Mouse (Mus musculus): ENCODE results near the gene Tex261.
"Not testable (repeated sequence)": the region's sequence is repeated elsewhere in the genome, so short reads cannot be mapped to it uniquely, and the experiment has no call there.

Gene Tex261

DNA sequence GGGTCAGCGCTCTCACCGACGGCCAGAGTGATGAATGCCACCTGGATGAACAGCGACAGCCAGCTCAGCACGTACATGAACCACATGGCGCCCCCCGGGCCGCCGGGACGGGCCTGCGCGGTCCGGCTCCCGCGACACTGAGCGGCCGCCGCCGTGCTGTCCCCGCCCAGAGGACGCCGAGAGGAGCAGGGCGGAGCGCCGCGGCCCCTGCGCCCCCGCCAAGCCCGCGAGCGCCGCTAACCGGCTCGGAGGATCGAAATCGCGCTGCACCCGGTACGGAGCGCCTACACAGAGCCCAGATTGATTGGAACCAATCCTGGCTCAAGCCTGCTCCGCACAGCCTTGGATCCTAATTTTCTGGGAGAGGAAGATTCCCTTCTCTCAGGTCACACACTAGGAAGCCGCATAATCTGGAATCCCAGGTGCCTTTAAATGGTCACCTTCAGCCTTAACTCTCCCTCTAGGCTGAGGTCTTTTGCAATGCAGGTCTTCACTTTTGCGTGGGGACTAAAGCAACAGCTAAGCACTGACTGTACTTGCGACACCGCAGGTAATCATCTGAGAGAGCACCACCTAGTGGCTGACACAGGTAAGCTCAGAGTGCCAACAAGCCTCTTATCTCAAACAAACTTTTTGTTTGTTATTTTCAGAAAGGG is at the start of gene Tex261:
Gene Tex261, minus strand, starts transcription at position 176 of the 656 bp plus-strand sequence.
- peak; percentile 89 for DNase-seq (ENCODE audit: low read depth, low spot score)

DNA sequence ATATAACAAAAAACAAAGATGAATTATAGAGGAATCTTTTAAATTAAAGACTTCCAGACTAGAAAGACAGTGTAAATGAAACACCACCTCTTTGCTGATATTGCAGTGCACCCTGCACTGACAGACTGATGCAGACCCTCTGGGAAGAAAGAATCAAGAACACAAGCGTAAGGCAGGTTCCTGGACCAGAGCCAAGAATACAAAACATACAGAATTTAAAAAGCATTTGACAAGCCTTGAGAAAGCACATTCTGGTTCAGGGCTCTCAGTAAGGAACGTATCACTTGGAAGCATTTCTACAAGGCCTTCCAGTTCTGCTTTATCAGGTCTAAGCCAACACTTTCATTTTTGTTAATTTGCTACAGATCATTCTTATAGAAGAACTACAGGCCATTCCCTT is 46.2 kb upstream of the Tex261 start:
- no peak for DNase-seq (ENCODE audit: low read depth, low spot score)

DNA sequence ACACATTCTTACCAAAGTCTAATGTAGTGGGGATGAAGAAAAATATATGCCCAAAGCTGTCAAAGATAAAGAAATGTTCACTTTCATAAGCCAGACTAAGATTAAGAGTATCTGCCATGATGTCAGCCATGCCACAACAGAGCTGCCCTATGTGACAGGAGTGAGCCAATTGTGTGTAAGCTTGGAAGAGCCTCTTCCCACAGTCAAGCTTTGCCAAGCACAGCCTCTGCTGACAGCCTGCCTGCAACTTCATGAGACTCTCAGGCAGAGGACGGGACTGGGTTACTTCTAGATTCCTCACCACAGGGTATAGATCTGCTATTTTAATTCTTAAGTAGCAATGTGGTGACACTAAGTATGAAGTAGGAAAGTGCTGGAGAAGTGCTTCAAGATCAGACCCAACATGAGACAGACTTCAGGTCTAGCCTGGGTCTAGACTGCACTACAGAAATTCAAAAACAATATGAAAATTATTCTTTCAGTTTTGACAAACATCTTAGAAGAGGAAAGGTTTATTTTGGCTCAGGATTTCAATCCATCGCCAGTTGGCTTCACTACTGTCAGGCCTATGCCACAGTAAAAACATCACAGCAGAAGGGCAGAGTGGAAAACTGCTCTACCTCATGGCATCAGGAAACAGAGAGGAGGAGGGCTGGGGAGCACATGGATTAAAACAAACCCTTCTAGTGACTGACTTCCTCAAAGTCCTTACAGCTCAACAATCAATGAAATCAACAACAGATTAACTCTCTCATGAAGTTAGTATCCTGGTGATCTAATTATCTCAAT is 45.3 kb upstream of the Tex261 start:
- no peak for DNase-seq (ENCODE audit: low read depth, low spot score)

DNA sequence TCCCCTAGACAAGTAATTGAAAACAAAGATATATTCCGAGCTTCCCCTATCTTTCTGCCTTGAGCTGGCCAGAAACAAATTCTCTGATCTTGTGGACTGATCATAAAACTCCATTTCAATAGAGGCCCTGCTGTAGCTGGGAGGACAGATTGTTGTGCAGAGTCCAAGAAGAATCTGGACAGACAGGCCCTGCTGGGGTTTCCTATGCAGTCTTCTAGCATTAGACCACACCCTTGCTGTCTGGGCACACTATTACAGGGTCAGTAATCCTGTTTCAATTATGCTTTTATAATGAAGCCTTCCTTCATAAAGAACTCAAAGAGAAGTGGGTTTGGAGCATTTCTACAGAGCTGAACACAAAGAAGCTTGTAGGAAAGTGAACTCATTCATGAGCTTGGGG is 43.4 kb upstream of the Tex261 start:
- no peak for DNase-seq (ENCODE audit: low read depth, low spot score)

DNA sequence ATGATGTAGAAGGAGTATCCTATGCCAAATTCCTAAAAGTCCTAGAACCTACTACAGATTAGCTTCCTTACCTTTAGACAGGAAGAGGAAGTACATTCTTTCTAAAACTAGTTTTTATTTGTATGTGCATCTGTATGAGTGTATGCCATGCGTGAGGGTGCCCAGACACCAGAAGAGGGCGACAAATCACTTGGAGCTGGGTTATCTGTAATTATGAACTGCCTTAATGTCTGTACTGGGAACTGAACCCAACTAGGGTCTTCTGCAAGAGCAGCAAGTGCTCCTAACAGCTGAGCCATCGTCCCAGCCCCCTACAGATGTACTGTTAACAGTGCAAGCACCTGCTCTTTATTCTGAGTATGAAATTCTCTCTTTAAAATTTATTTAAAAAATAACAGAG is 40.2 kb upstream of the Tex261 start:
- no peak for DNase-seq (ENCODE audit: low read depth, low spot score)

DNA sequence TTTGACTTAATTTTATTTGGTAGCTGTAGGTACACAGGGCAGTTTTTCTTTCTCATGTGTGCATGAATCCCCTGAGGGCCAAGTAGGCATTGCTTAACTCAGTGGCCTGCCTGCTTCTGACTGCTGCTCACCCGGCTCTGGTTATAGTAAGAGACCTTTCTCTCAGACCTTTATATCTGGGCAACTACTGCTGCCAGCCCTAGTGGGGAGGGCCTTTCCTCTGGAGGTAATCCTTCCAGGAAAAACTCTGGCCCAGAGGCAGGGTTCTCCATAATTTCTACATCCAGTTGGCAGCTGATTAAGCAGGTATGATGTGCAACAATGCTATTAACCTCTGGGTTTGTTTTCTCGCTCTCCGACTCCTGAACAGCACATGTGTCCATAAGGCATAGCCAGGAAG is 27.2 kb upstream of the Tex261 start:
- no peak for DNase-seq (ENCODE audit: low read depth, low spot score)

DNA sequence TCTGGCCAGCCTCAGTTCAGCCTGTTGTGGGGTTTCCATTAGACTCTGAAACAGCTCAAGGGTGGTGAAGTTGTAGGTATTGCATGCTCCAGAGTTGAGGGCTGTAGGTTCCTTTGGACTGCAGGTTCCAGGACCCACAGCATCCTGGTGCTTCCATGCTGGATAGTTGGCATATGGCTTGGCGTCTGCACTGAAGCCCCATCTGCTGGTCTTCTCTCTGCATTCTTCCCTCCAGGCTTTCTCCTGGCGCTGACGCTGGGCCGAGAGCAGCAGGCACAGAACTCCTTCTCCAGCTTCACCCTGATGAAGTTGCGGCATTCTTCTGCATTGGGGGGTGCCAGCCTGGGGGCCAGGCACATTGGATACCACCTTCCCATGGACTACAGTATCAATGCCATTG is 26.4 kb upstream of the Tex261 start:
- DNase-seq (ENCODE audit: low read depth, low spot score): no peak

DNA sequence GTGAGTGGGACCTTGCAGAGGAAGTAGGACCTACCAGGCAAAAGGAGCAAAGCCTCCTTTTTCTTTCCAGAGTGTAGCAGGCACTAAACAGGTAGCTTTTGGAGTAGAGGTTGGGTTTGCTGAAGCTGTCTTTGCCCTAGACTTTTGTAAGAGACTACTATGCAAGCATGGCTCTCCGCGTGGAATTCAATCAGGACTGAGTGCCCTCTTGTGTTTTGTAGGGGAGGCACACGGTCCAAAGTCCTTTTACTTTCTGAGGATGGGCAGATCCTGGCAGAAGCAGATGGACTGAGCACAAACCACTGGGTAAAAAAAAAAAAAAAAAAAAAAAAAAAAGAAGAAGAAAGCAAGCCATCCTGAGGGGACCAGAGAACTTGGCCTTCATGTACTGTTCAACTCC is 21.1 kb upstream of the Tex261 start:
- no peak for DNase-seq (ENCODE audit: low read depth, low spot score)

DNA sequence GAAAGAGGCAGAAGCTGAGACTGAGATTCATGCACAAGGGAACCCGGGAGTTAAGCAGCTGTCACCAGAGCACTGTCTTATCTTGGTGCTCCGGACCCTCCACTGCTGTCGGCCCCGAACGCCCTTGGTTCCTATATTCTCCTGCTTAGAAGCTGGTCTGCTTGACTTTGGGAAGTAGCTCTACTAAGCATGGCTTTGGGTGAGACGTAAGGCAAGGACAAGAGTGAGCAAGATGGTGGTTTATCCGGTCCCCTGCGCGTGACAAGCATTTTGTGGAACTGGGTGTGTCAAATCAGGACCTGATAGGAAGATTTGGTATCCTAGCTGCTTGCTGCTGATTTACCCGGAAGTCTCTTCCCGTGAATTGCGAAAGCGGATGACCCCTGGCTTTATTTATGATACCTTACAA is 19.9 kb upstream of the Tex261 start:
- peak; percentile 14 for DNase-seq (ENCODE audit: low read depth, low spot score)

DNA sequence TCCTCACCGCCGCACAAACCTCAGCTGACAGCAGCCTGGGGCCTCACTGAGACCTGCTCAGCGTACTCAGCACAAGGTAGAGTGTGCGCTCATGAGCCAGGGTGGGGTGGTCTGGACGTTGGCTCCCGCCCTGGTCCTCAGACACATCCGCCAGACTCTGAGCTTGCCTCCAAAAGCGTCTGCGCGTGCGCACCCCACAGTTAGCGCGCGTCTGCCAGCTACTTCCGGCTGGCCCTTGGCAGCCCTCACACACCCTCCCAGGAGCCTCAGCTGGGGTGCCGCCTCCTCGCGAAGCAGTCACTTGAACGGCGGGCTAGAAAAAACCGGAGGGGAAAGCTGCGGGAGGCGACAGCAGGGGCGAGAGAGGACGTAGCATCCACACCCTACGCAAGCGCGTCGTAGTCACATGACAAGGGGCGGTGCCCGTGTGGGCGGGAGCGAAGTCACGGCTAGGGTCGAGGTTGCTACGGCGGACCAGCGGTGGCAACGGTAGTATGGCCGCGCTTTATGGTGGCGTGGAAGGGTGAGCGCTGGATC is 19.2 kb upstream of the Tex261 start, which contains the start of gene Nagk:
Gene Nagk, plus strand, starts transcription at position 223 of the 537 bp plus-strand sequence.
- peak; percentile 92 for DNase-seq (ENCODE audit: low read depth, low spot score)

DNA sequence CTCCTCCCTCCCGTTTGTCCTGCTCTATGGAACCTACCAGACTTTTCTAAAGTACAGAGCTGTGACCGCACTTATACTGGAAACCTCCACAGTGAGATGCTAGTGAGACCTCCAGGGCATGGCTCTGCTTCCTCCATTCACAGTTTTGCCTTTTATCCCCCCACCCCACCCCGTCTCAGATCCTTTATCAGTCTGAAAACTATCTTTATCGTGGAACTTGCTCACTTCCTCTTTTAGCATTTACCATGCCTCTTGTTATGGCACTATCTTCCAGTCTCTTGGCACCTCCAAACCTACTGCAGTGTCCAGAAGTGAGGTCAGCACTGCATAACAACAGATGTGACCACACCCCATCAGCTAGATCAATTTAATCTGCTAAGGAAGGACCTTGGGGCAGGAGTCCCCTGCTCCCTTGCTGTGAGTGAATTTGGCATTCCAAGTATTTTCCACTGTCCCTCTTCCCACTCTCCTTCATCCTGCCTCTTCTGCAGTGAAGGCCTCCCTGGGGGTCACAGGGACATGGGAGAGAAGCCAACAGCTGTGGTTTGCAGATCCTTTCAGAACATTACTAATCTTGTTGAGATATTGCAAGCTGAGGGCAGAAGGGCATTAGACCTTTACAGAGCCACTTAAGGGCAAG is 15.8 kb upstream of the Tex261 start:
- no peak for DNase-seq (ENCODE audit: low read depth, low spot score)

DNA sequence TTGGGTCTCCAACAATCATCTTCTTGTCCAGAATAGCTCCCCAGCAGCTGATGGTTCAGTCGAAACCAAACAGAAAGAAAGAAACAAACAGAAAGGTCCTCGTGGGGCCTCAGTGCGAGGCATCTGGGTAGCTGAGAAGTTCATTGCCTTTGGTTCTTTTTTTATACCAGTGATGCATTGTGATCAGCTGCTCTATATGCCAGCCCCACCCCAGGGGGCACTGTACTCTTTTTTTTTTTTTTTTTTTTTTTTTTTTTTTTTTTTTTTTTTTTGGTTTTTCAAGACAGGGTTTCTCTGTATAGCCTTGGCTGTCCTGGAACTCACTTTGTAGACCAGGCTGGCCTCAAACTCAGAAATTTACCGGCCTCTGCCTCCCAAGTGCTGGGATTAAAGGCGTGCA is 14.9 kb upstream of the Tex261 start:
- not testable (repeated sequence) for DNase-seq (ENCODE audit: low read depth, low spot score)

DNA sequence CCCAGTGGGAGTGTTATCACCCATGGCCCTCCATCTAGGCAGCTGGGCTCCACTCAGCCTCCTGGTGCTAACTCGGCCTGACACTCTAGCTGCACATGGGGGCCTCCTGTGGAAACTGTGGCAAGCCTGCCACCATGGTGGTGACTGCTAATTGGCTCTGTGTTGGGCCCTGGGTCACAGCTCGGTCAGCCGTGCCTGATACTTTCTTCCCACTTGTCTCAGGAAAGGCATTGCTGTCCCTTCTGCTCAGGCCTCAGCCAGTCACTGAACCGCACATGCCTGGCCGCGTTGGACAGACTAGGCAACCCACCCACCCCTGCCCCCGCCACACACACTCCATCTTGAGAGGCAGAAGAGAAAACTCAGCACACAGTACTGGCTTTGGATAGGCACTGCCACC is 12.9 kb upstream of the Tex261 start:
- peak; percentile 8 for DNase-seq (ENCODE audit: low read depth, low spot score)

DNA sequence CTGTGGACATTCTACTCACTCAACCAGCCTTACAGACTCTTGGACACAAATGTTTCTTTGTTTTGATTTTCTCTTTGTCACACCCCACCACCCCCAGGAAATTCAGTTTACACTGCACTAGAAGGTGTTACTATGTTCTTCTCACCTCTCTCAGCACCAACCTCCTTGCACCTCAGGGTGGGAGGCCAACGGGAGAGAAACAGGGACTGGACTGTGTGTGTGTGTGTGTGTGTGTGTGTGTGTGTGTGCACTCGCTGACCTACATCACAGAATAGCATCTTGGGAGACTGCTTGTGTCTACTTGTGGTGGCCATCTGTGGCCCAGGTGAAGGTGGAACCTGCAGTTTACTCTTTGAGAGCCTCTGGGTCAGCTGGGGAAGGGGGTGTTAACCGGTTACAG is 10.8 kb upstream of the Tex261 start:
- no peak for DNase-seq (ENCODE audit: low read depth, low spot score)

DNA sequence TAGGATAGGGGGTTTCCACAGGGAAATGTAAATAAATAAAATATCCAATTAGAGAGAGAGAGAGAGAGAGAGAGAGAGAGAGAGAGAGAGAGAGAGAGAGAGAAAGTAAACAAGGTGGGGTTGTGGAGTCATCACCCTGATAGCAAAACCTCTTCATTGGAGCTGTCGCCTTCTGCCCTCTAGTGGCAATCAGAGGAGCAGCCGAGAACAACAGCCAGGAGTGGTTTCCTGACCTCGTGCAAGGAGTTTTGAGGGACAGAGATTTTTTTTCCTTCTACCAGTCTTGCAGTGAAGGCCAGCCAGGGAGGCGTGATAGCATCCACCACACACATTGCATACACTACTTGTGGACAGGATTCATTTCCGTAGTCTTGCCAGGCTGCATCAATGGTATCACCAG is 3.4 kb upstream of the Tex261 start:
- peak; percentile 49 for DNase-seq (ENCODE audit: low read depth, low spot score)

DNA sequence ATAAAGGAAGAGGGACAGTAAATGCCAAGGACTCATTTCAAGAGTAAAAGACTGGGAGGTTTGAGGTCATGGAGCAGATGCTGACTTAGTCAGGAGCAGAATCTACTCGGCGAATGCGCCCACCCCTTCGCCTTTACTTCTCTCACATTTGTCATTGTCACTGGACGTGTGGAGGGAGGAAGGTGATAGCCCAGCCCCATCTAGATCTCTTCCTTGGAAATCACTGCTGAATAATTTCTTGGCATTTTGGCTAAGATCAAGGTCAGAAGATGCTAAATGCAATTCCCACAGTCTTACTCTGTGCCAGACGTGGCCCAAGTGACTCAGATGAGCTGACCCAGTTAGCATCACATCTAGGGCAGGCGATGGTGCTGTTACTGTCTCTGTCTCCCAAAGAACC is 2.7 kb upstream of the Tex261 start:
- DNase-seq (ENCODE audit: low read depth, low spot score): no peak

DNA sequence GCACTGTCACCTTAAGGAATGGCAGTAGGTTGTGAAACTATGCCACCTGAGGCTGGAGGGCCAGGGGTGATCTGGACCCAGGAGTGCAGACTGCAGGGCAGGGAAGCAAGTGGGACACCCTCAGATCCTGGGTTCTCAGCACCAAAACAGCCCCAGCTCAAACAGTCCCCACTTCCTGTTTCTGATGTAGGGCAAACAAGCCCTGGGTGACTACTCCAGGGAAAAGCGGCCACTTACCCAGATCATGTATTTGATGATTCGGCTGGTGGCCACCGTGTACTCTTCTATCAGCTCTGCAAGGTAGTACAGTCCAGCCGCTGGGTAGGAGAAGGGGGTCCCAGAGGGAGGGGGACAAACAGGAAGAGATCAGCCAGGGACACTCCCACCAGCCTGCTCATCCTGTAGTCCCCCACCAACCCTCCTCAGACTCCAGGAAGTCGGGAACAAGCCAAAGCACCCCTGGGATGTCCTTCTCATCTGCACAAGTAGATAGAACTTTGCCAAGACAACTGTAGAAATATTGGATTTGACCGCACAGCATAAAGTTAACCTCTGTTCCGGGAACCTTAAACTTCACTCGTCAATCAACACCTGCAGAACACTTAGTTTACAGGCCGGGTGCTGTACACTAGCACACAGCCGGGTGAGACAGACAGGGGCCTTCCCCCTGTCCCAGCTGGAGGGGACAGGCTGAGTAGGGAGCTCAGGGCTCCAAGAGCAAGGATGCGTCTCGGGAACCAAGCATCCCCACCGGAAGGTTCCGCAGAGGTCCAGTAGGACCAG is 641 bp downstream of the Tex261 start:
- no peak for DNase-seq (ENCODE audit: low read depth, low spot score)

DNA sequence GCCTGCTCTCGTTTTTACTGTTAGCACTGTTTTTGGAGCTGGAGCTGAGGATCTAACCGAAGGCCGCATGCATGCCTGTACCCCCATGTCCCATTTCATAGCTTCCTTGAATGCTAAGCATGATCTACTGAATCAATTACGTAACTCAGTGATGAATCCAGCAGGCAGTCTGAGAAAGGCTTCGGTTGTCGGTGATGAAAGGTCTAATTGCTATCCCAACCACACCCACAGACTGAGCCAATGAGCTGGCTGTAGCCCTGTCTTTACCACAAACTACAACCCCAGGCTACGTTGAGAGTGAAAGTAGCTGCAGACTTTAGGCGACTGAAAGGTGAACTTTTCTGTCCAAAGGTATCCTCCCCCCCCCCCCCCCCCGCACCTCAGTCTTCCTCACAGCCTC is 1.5 kb downstream of the Tex261 start:
- no peak for DNase-seq (ENCODE audit: low read depth, low spot score)

DNA sequence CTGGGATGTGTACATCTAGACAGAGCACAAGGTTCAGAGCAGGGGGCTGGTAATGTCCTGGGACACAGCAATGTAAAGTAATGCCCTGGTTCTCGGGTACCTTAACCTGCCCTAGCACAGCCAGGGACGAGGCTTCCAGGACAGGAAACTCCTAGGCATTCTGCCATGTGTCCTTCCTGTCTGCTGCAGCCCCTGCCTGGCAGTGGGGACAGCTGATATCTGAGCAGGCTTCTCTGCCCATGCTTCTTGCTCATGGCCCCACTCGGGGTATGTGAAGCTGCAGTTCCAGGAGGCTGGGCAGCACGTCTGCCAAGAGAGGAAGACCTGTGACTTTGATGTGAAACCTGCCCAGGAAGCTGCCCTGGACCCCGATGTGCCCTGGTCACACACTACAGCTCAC is 7.1 kb downstream of the Tex261 start:
- DNase-seq (ENCODE audit: low read depth, low spot score): no peak

DNA sequence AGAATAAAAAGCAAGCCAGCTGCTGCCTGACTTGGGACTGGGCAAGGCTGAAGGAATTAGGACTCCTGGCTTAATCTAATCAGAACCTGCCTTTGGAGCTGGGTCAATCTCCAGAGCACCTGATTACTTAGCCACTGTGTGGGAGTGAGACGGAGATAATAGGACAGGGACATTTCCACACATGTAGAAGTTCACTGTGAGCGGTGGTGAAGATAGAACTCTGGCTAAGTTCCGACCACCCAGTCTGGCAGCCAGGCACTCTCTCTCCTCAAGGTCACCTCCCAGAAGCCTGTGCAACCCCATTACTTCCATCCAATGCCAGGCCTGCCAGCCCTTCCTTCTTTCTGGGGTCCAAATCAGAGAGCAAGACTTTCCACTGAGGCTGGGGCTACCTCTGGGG is 8.6 kb downstream of the Tex261 start:
- no peak for DNase-seq (ENCODE audit: low read depth, low spot score)

DNA sequence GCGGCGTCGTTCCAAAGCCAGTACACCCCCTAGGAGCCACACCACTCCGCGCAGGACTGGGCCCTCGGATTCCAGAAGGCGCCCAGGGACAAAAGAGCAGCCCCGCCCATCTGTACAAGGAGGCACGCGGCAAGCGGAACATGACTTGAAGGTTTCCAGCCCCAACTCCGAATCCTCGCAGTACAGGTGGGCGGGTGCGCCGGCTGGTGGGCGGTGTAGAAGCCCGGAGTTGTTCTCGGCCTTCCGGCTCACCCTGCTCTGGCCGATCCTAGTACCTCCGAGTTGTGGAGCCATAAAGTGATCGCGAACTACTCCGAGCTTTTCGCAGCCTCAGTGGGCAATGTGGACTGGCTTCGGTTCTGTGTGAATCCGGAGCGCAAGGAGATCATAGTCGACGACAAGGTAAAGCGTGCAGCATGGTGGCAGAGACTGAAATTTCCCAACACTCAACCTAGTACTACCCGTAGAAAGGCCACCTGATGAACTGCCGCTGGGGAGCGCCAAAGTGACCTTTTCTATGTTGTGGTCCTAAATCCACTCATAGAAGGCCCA is 12.7 kb downstream of the Tex261 start:
- DNase-seq (ENCODE audit: low read depth, low spot score): peak; percentile 7

Measured in mesoderm, embryonic 11.5 days (tissue).